Mouse (Mus musculus) forebrain, embryonic 16.5 days (tissue): ENCODE data around the gene Atxn1. TPM values are rescaled to one million over a fixed set of nuclear protein-coding genes. Genes with fewer than 3 reads are reported as not detected.

Source experiments
- ATAC-seq: fragments of 200-750 bp; cut with Nextera tagmentation; 2 replicates; pipeline ENCODE4 v1.8.0; 2017; ENCODE audit warnings: mild to moderate bottlenecking, moderate library complexity
- H3K27ac ChIP-seq: fragments of 300-500 bp; sonication (generic); 2 replicates; pipeline ENCODE4 v1.5.1; 2014; ENCODE audit warnings: low read length, control low read depth
- H3K27me3 ChIP-seq: fragments of 300-500 bp; sonication (generic); replicated peaks from 2 replicates; pipeline ENCODE4 v1.6.1; 2014; ENCODE audit warnings: low read length; ENCODE audit not compliant: control insufficient read depth, insufficient read depth
- H3K36me3 ChIP-seq: fragments of 300-500 bp; sonication (generic); 2 replicates; pipeline ENCODE4 v1.6.1; 2014; ENCODE audit not compliant: control insufficient read depth, insufficient read depth
- H3K4me1 ChIP-seq: fragments of 300-500 bp; sonication (generic); replicated peaks from 2 replicates; pipeline ENCODE4 v1.6.1; 2014; ENCODE audit warnings: low read length; ENCODE audit not compliant: control insufficient read depth, insufficient read depth
- H3K4me2 ChIP-seq: fragments of 300-500 bp; sonication (generic); 2 replicates; pipeline ENCODE4 v1.6.1; 2014; ENCODE audit warnings: mild to moderate bottlenecking, low read length, control low read depth
- H3K4me3 ChIP-seq: fragments of 300-500 bp; sonication (generic); replicated peaks from 2 replicates; pipeline ENCODE4 v1.5.1; 2014; ENCODE audit warnings: mild to moderate bottlenecking, low read length, control low read depth
- H3K9ac ChIP-seq: fragments of 300-500 bp; sonication (generic); replicated peaks from 2 replicates; pipeline ENCODE4 v1.6.1; 2014; ENCODE audit warnings: low read depth, low read length, control low read depth
- H3K9me3 ChIP-seq: fragments of 300-500 bp; sonication (generic); 2 replicates; pipeline ENCODE4 v1.6.1; 2016; ENCODE audit warnings: low read length; ENCODE audit not compliant: control insufficient read depth
- WGBS: fragments of 180-500 bp; shearing (Covaris S2); extraction: QIAGEN DNeasy Blood & Tissue Kit; methylation state at CpG from one replicate; pipeline ENCODE4 v1.1.7; 2014; 5-methylcytosine and 5-hydroxymethylcytosine counted together
- polyA plus RNA-seq: library from polyadenylated mRNA; unstranded; fragments of >200 nt; fragmentation: Nextera tagmentation; extraction: Ambion mirVana; gene quantifications from 2 replicates; pipeline ENCODE4 v1.2.1, GENCODE M21; 2015

The Atxn1 gene
- polyA plus RNA-seq, 1 experiment from 2014 or later, result 15.3 TPM

DNA sequence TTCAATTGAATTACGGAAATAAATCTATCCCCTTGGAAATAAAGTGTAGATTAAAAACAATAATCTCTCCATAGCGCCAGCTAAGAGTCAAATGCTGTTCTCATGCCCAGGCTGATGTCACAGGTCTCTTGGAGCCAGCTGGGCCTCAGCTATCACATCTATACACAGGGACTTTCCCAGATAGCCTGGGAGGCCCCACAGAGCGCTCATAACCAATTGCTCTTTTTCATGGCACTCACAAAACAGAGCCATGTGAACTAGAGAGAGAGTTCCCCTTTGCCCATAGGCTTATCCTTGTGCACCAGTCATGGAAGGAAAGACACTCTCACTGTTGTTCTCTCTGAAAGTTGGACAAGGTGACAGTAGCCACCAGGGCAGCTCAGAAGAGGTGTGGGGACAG lies 230.3 kb downstream of the Atxn1 start:
- no peak for ATAC-seq
- 93% methylated on average over 3 of the region's 3 CpGs for WGBS

DNA sequence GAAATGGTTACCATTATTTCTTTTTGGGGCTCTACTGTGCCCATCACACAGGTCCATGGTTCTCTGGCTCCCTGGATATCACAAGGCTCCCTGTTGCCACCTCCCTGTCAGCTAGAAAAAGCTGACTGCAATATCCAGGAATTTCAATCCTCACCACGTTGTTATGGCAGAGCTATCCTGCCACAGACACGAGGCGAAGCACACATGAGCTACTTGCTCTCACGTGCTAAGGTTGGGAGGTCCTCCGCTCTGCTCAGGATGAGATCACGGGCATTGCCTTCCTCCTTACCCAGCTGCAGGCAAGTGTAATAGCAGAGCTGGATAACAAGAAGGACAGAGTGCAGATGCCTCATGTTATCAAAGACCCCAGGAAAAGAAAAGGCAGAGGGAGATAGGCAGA lies 232.2 kb downstream of the Atxn1 start:
- no peak overlapping the region for H3K9ac ChIP-seq
- no peaks in the 10 kb centered on the region for H3K27me3 ChIP-seq
- H3K4me3 ChIP-seq, result no peak overlapping the region
- H3K36me3 ChIP-seq, result no peaks in the 10 kb centered on the region
- no peak overlapping the region for H3K27ac ChIP-seq
- no peaks in the 10 kb centered on the region for H3K4me1 ChIP-seq
- ATAC-seq, result no peak
- no peaks in the 10 kb centered on the region for H3K9me3 ChIP-seq
- WGBS, result 80% methylated on average over 6 of the region's 6 CpGs
- H3K4me2 ChIP-seq, result no peak overlapping the region

More for the DNA sequence above, 230.3 kb downstream of the Atxn1 start:
- Histone ChIP-seq H3K27me3 (no peaks in the 10 kb centered on the region), H3K27ac (no peak overlapping the region), H3K9me3 (no peaks in the 10 kb centered on the region), H3K4me2 (no peak overlapping the region), H3K36me3 (peaks cover 2% of the 10 kb centered on the region; the same call in 1 of the 2 replicates), H3K4me1 (no peaks in the 10 kb centered on the region), H3K9ac (no peak overlapping the region), H3K4me3 (no peak overlapping the region)

DNA sequence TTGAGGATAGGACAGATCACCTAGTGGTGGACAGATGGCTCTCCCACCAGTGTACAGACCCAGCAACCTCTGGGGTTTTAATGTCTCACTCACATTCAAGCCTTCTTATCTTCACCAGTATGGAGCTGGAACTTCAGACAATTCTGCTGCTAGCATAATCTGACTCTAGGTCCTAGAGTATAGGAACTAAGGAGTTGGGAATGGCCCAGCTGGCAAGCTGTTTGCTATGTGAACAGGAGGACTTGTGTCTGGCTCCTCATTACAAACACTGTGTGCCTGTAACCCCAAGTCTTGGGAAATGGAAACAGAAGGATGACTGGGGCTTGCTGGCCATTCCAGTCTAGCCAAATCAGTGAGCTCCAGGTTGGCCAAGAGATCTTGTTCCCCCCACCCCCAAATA lies 237.9 kb downstream of the Atxn1 start:
- Histone ChIP-seq H3K9ac (no peak overlapping the region), H3K27me3 (no peaks in the 10 kb centered on the region), H3K9me3 (no peaks in the 10 kb centered on the region), H3K27ac (no peak overlapping the region), H3K4me1 (0 out of 2 replicates have a peak, but pooled peaks cover 2% of the 10 kb centered on the region), H3K4me3 (no peak overlapping the region), H3K4me2 (no peak overlapping the region), H3K36me3 (no peaks in the 10 kb centered on the region)
- ATAC-seq, result no peak

DNA sequence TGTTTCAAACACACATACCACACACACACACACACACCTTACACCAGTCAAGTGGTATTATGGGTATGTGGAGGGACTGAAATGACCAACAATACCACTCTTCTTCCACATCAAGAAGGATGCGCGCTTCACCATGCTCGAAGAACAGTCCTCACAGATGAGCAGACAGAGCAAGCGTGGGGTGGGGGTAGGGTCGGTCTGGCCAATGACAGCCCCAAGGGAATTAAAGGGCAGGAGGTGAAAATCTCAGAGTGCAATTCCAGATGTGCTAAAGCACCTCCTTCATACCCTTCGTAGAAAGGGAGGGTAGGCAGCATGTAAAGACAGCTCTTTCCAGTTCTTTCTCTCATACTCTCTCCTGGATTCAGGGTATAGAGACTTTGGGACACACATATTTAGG lies 238.6 kb downstream of the Atxn1 start:
- Histone ChIP-seq H3K27ac (no peak overlapping the region), H3K27me3 (no peaks in the 10 kb centered on the region), H3K4me2 (no peak overlapping the region), H3K4me1 (0 out of 2 replicates have a peak, but pooled peaks cover 2% of the 10 kb centered on the region), H3K4me3 (no peak overlapping the region), H3K36me3 (no peaks in the 10 kb centered on the region), H3K9me3 (no peaks in the 10 kb centered on the region), H3K9ac (no peak overlapping the region)
- 93% methylated on average over 6 of the region's 6 CpGs for WGBS
- no peak for ATAC-seq

- no peak overlapping the region for H3K4me3 ChIP-seq
- H3K4me1 ChIP-seq, result 0 out of 2 replicates have a peak, but pooled peaks cover 2% of the 10 kb centered on the region
- H3K27me3 ChIP-seq, result no peaks in the 10 kb centered on the region
- no peaks in the 10 kb centered on the region for H3K9me3 ChIP-seq
- no peak overlapping the region for H3K9ac ChIP-seq
- no peak for ATAC-seq
- no peaks in the 10 kb centered on the region for H3K36me3 ChIP-seq
- WGBS, result 78% methylated on average over 14 of the region's 14 CpGs
- no peak overlapping the region for H3K4me2 ChIP-seq
- H3K27ac ChIP-seq, result no peak overlapping the region
Measured at GRCm38 (mm10) chr13:45724507-45725259, 240.1 kb downstream of the Atxn1 start.

DNA sequence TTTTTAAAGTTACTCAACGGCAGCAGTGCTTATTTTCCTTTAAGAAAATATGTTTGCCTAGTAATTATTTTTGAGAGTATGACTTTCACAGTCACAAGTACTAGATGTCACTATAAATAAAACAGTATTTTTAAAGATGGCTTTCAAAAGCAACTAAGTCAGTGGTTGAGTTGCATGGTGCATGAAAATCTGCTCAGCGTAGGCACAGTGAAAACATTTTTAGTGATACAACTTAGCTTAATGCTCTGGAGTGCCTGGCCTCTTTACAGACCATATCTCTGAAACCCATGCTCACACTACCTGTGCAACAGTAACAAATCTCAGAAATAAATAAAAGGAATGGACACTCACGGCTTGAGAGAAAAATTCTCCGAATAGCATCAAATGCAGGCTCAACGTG lies 241.9 kb downstream of the Atxn1 start:
- Histone ChIP-seq H3K4me3 (no peak overlapping the region), H3K9ac (no peak overlapping the region), H3K9me3 (no peaks in the 10 kb centered on the region), H3K27me3 (no peaks in the 10 kb centered on the region), H3K27ac (no peak overlapping the region), H3K36me3 (no peaks in the 10 kb centered on the region), H3K4me1 (0 out of 2 replicates have a peak, but pooled peaks cover 2% of the 10 kb centered on the region), H3K4me2 (no peak overlapping the region)
- no peak for ATAC-seq
- WGBS, result 88% methylated on average over 5 of the region's 5 CpGs

GRCm38 (mm10) chr13:45721621-45722020 lies 243.2 kb downstream of the Atxn1 start:
- WGBS, result 82% methylated on average over 8 of the region's 8 CpGs
- H3K27ac ChIP-seq, result no peak overlapping the region
- no peak for ATAC-seq

GRCm38 (mm10) chr13:45718850-45719249 lies 246.0 kb downstream of the Atxn1 start:
- H3K4me2 ChIP-seq, result no peak overlapping the region
- H3K9ac ChIP-seq, result no peak overlapping the region
- 56% methylated on average over 3 of the region's 3 CpGs for WGBS
- H3K4me1 ChIP-seq, result 0 out of 2 replicates have a peak, but pooled peaks cover 2% of the 10 kb centered on the region
- ATAC-seq, result no peak
- H3K36me3 ChIP-seq, result no peaks in the 10 kb centered on the region
- H3K27me3 ChIP-seq, result no peaks in the 10 kb centered on the region
- H3K9me3 ChIP-seq, result no peaks in the 10 kb centered on the region
- no peak overlapping the region for H3K4me3 ChIP-seq
- no peak overlapping the region for H3K27ac ChIP-seq

More at GRCm38 (mm10) chr13:45721621-45722020, 243.2 kb downstream of the Atxn1 start:
- Histone ChIP-seq H3K4me2 (no peak overlapping the region), H3K27me3 (no peaks in the 10 kb centered on the region), H3K4me3 (no peak overlapping the region), H3K9me3 (no peaks in the 10 kb centered on the region), H3K36me3 (no peaks in the 10 kb centered on the region), H3K4me1 (0 out of 2 replicates have a peak, but pooled peaks cover 2% of the 10 kb centered on the region), H3K9ac (no peak overlapping the region)

- Histone ChIP-seq H3K4me2 (no peak overlapping the region), H3K27me3 (no peaks in the 10 kb centered on the region), H3K9ac (no peak overlapping the region), H3K9me3 (no peaks in the 10 kb centered on the region), H3K4me1 (no peaks in the 10 kb centered on the region), H3K36me3 (no peaks in the 10 kb centered on the region), H3K27ac (no peak overlapping the region), H3K4me3 (no peak overlapping the region)
- 58% methylated on average over 7 of the region's 7 CpGs for WGBS
- no peak for ATAC-seq
Measured at GRCm38 (mm10) chr13:45715583-45716180, 249.1 kb downstream of the Atxn1 start.
